Mouse (Mus musculus) frontal cortex, adult 2 months (tissue): Measurements from ENCODE around the gene Fbxo45. TPM values are rescaled to one million over a fixed set of nuclear protein-coding genes. Genes with fewer than 3 reads are reported as not detected.
"Not testable (repeated sequence)": the region's sequence is repeated elsewhere in the genome, so short reads cannot be mapped to it uniquely, and the experiment has no call there.

Experiments used
- DNase-seq, 2 experiments: peaks; one replicate each; pipeline ENCODE4 v3.0.0; 2022; ENCODE audit warnings: low spot score in 1 of 2; ENCODE audit errors: extremely low spot score in 1 of 2
- polyA plus RNA-seq: library from polyadenylated mRNA; depleted of rRNA; stranded (reverse); fragments of >200 nt; gene quantifications from 2 replicates; pipeline ENCODE4 v1.2.3, GENCODE M21; 2012; rRNA removed

Gene Fbxo45
- polyA plus RNA-seq: 23.1 and 25.6 TPM in 2 replicates

- peak; percentile 97 to 98 for DNase-seq
These were observed at the start of gene Fbxo45, which contains the start of gene Wdr53 for GRCm38 (mm10) chr16:32246952-32247370. Gene Fbxo45, minus strand, starts transcription at chr16:32247158. Gene Wdr53, plus strand, starts transcription at chr16:32247227.

- DNase-seq: no peak
These were observed 44.9 kb upstream of the Fbxo45 start for GRCm38 (mm10) chr16:32291821-32292220.

GRCm38 (mm10) chr16:32282608-32283007 is 35.6 kb upstream of the Fbxo45 start:
- DNase-seq: no peak

GRCm38 (mm10) chr16:32280211-32280610 is 33.3 kb upstream of the Fbxo45 start:
- DNase-seq: no peak

GRCm38 (mm10) chr16:32278396-32278795 is 31.4 kb upstream of the Fbxo45 start:
- no peak for DNase-seq

GRCm38 (mm10) chr16:32277308-32278256 is 30.6 kb upstream of the Fbxo45 start, which contains the start of gene Rnf168:
Gene Rnf168, plus strand, starts transcription at chr16:32277459.
- DNase-seq: peak; percentile 81 to 94

GRCm38 (mm10) chr16:32275830-32276229 is 28.9 kb upstream of the Fbxo45 start:
- DNase-seq: no peak

GRCm38 (mm10) chr16:32275041-32275440 is 28.1 kb upstream of the Fbxo45 start:
- DNase-seq: no peak

GRCm38 (mm10) chr16:32273338-32273737 is 26.4 kb upstream of the Fbxo45 start:
- DNase-seq: no peak

GRCm38 (mm10) chr16:32271291-32271690 is 24.3 kb upstream of the Fbxo45 start, which contains the start of gene Smco1:
Gene Smco1, plus strand, starts transcription at chr16:32271468.
- DNase-seq: no peak

- not testable (repeated sequence) for DNase-seq
These were observed 17.3 kb upstream of the Fbxo45 start for GRCm38 (mm10) chr16:32264225-32264624.

GRCm38 (mm10) chr16:32246351-32246791 is 587 bp downstream of the Fbxo45 start:
- peak in 1 of 2 experiments; percentile 44 for DNase-seq

- DNase-seq: no peak
These were observed 3.1 kb downstream of the Fbxo45 start for GRCm38 (mm10) chr16:32243901-32244300.

GRCm38 (mm10) chr16:32239428-32240312 is 7.3 kb downstream of the Fbxo45 start:
- no peak for DNase-seq

GRCm38 (mm10) chr16:32237930-32238680 is 8.9 kb downstream of the Fbxo45 start:
- DNase-seq: no peak

- DNase-seq: not testable (repeated sequence)
These were observed 14.9 kb downstream of the Fbxo45 start for GRCm38 (mm10) chr16:32232050-32232449.

- no peak for DNase-seq
These were observed 24.6 kb downstream of the Fbxo45 start for GRCm38 (mm10) chr16:32222399-32222798.

- DNase-seq: no peak
These were observed 25.2 kb downstream of the Fbxo45 start for GRCm38 (mm10) chr16:32221803-32222202.

- DNase-seq: peak; percentile 48 to 71
These were observed 32.0 kb downstream of the Fbxo45 start for GRCm38 (mm10) chr16:32214804-32215576.
